Mouse (Mus musculus) gastrocnemius, postnatal 36 days (tissue): ENCODE data around the gene Cenpi. TPM values are rescaled to one million over a fixed set of nuclear protein-coding genes. Genes with fewer than 3 reads are reported as not detected.
"Not testable (repeated sequence)": the region's sequence is repeated elsewhere in the genome, so short reads cannot be mapped to it uniquely, and the experiment has no call there.

Experiments
- DNase-seq, 2 experiments: peaks; one replicate each; pipeline ENCODE4 v3.0.0; 2022
- intact Hi-C: fragments of 180-260 bp; cut with DNase I; formaldehyde crosslinking; loops from one replicate; pipeline ENCODE4 v1.15.1; 2025
- long read RNA-seq, 2 experiments: library from polyadenylated mRNA; stranded (forward); transcript quantifications; one replicate each; pipeline ENCODE4 v2.0.0; 2021
- total RNA-seq, 2 experiments: library from RNA; stranded (reverse); gene quantifications; 2 replicates each; pipeline ENCODE4 v1.2.3; 2021

The Cenpi gene
- total RNA-seq, result under 1 TPM; 0.10 to 0.71 TPM
- long read RNA-seq, experiment 1, result 0 reads
- long read RNA-seq, experiment 2, result 0 reads

- DNase-seq, result peak; percentile 72 to 80
- intact Hi-C loops, result no loop called here
These were observed at the start of gene Cenpi for GRCm38 (mm10) chrX:134307534-134308274. Gene Cenpi (plus strand): TSS chrX:134308084.

- intact Hi-C loops, result no loop called here
- DNase-seq, result no peak
These were observed 46.7 kb upstream of the Cenpi start for GRCm38 (mm10) chrX:134261191-134261590.

- DNase-seq, result no peak
- intact Hi-C loops, result no loop called here
These were observed 45.8 kb upstream of the Cenpi start for GRCm38 (mm10) chrX:134262129-134262528.

- no peak for DNase-seq
- intact Hi-C loops, result no loop called here
These were observed 32.2 kb upstream of the Cenpi start for GRCm38 (mm10) chrX:134275715-134276114.

- peak; percentile 46 to 52 for DNase-seq
- intact Hi-C loops, result no loop called here
These were observed 31.4 kb upstream of the Cenpi start, which contains the start of gene Trmt2b for GRCm38 (mm10) chrX:134276275-134277160. Gene Trmt2b (minus strand): TSS chrX:134276984.

GRCm38 (mm10) chrX:134280531-134280930 is 27.4 kb upstream of the Cenpi start:
- DNase-seq, result no peak
- intact Hi-C loops, result no loop called here

- no peak for DNase-seq
- intact Hi-C loops, result no loop called here
These were observed 22.8 kb upstream of the Cenpi start for GRCm38 (mm10) chrX:134285102-134285501.

GRCm38 (mm10) chrX:134285791-134286190 is 22.1 kb upstream of the Cenpi start:
- DNase-seq, result no peak
- intact Hi-C loops, result no loop called here

- no peak for DNase-seq
- intact Hi-C loops, result no loop called here
These were observed 20.6 kb upstream of the Cenpi start for GRCm38 (mm10) chrX:134287305-134287704.

- intact Hi-C loops, result no loop called here
- DNase-seq, result no peak
These were observed 11.6 kb upstream of the Cenpi start for GRCm38 (mm10) chrX:134296301-134296700.

GRCm38 (mm10) chrX:134296737-134297136 is 11.1 kb upstream of the Cenpi start:
- DNase-seq, result no peak
- intact Hi-C loops, result no loop called here

- intact Hi-C loops, result no loop called here
These were observed 10.7 kb upstream of the Cenpi start for GRCm38 (mm10) chrX:134297195-134297594.

GRCm38 (mm10) chrX:134300219-134300618 is 7.7 kb upstream of the Cenpi start:
- intact Hi-C loops, result no loop called here
- no peak for DNase-seq

More at GRCm38 (mm10) chrX:134297195-134297594, 10.7 kb upstream of the Cenpi start:
- no peak for DNase-seq

- intact Hi-C loops, result no loop called here
These were observed 4.6 kb upstream of the Cenpi start for GRCm38 (mm10) chrX:134303287-134303686.

GRCm38 (mm10) chrX:134308275-134308634 is 371 bp downstream of the Cenpi start:
- intact Hi-C loops, result no loop called here
- DNase-seq, result no peak

More at GRCm38 (mm10) chrX:134303287-134303686, 4.6 kb upstream of the Cenpi start:
- DNase-seq, result no peak

GRCm38 (mm10) chrX:134311193-134311592 is 3.3 kb downstream of the Cenpi start:
- not testable (repeated sequence) for DNase-seq

GRCm38 (mm10) chrX:134319153-134319932 is 11.5 kb downstream of the Cenpi start:
- intact Hi-C loops, result loop anchor here (5.0 kb wide), 1 partner anchor 187 kb away; no protein-coding TSS in a partner anchor
- no peak for DNase-seq

More at GRCm38 (mm10) chrX:134311193-134311592, 3.3 kb downstream of the Cenpi start:
- intact Hi-C loops, result not testable (repeated sequence)

GRCm38 (mm10) chrX:134333280-134333679 is 25.4 kb downstream of the Cenpi start:
- intact Hi-C loops, result no loop called here
- no peak for DNase-seq

- intact Hi-C loops, result no loop called here
- no peak for DNase-seq
These were observed 34.9 kb downstream of the Cenpi start for GRCm38 (mm10) chrX:134342735-134343134.

GRCm38 (mm10) chrX:134350205-134350604 is 42.3 kb downstream of the Cenpi start:
- no peak for DNase-seq
- intact Hi-C loops, result no loop called here
